Mouse (Mus musculus) brain, embryonic 14.5 days (tissue): ENCODE data around the gene Mtcp1. TPM values are rescaled to one million over a fixed set of nuclear protein-coding genes. Genes with fewer than 3 reads are reported as not detected.

Experiments
- DNase-seq: peaks from one replicate; pipeline ENCODE4 v3.0.0-alpha.2; 2011; ENCODE audit warnings: low read depth
- CTCF ChIP-seq: fragments of 200-500 bp; IDR thresholded peaks from 2 replicates; pipeline ENCODE4 v1.5.1; 2012; ENCODE audit warnings: inconsistent platforms, mild to moderate bottlenecking, moderate library complexity, borderline replicate concordance; ENCODE audit not compliant: insufficient read depth, insufficient read length; ENCODE audit errors: extremely low read depth
- POLR2A ChIP-seq: fragments of 200-500 bp; IDR thresholded peaks from 2 replicates; pipeline ENCODE4 v1.6.1; 2012; ENCODE audit warnings: mild to moderate bottlenecking, inconsistent platforms, borderline replicate concordance; ENCODE audit not compliant: poor library complexity, insufficient read depth, insufficient read length, severe bottlenecking; ENCODE audit errors: extremely low read depth
- polyA plus RNA-seq: library from polyadenylated mRNA; depleted of rRNA; stranded (reverse); fragments of >200 nt; gene quantifications from 2 replicates; pipeline ENCODE4 v1.2.3, GENCODE M21; 2012; rRNA removed

Mtcp1 gene
- polyA plus RNA-seq, 1 experiment: 7.8 TPM

DNA sequence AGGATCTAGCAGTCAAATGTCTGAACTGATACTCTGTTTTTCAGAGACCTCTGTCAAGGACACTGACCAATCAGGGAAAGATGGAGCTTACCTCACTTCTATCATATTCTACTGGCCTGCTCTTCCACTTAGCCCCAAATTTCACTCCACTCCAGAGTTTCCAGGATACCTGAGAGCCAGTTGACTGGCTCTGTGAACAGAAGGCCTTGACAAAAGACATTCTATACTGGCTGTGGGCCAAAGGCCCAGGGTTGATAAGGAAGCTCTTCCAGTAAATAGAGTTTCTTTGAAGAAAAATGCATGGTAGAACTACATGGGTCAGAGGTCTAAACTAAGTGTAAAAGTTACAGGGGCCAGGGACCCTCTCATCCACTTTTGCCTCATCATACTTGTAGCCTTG lies 46.2 kb downstream of the Mtcp1 start:
- TF ChIP-seq CTCF (no peak), POLR2A (no peak)

More for the DNA sequence above, 46.2 kb downstream of the Mtcp1 start:
- no peak for DNase-seq

Other genes with a start within 250 kb of the Mtcp1 start
- gene Fundc2, start 34.2 kb downstream of the Mtcp1 start, polyA plus RNA-seq: 18.5 and 21.2 TPM in 2 replicates
- 0.35 and 1.2 TPM in 2 replicates for gene F8, start 34.0 kb downstream of the Mtcp1 start, polyA plus RNA-seq
- gene Cmc4, start within 50 bp of the Mtcp1 start, polyA plus RNA-seq: 14.1 and 21.3 TPM in 2 replicates
- gene Brcc3, start within 50 bp of the Mtcp1 start, polyA plus RNA-seq: 19.7 and 22.6 TPM in 2 replicates
- gene Vbp1, start 97.7 kb upstream of the Mtcp1 start, polyA plus RNA-seq: 92.5 and 97.0 TPM in 2 replicates
- 15.6 and 18.3 TPM in 2 replicates for gene Rab39b, start 161.6 kb upstream of the Mtcp1 start, polyA plus RNA-seq